Mouse (Mus musculus) lung, adult 2 months (tissue): ENCODE data around the gene Zfp710. TPM values are rescaled to one million over a fixed set of nuclear protein-coding genes. Genes with fewer than 3 reads are reported as not detected.

Source experiments
- DNase-seq: peaks from one replicate; pipeline ENCODE4 v3.0.0; 2022
- H3K4me1 ChIP-seq: fragments of 200-500 bp; 2 replicates; pipeline ENCODE4 v1.6.1; 2011; ENCODE audit warnings: low read length; ENCODE audit not compliant: control insufficient read depth, insufficient read depth
- H3K4me3 ChIP-seq: fragments of 200-500 bp; replicated peaks from 2 replicates; pipeline ENCODE3; 2011; ENCODE audit warnings: low read depth, mild to moderate bottlenecking, control low read depth, low read length; ENCODE audit errors: extremely low read depth
- CTCF ChIP-seq: fragments of 200-500 bp; IDR thresholded peaks from 2 replicates; pipeline ENCODE4 v1.5.1; 2011; ENCODE audit warnings: mild to moderate bottlenecking, low read length, control low read depth; ENCODE audit not compliant: insufficient read depth
- POLR2A ChIP-seq: fragments of 200-500 bp; IDR thresholded peaks from 2 replicates; pipeline ENCODE4 v1.6.1; 2011; ENCODE audit warnings: low read depth, mild to moderate bottlenecking, control low read depth, low read length, borderline replicate concordance; ENCODE audit errors: extremely low read depth
- WGBS: fragments of 180-500 bp; shearing (Covaris S2); methylation state at CpG from one replicate; pipeline ENCODE4 v1.1.7; 2018; 5-methylcytosine and 5-hydroxymethylcytosine counted together
- polyA plus RNA-seq: library from polyadenylated mRNA; depleted of rRNA; stranded (reverse); fragments of >200 nt; gene quantifications from 2 replicates; pipeline ENCODE4 v1.2.3, GENCODE M21; 2012

Gene Zfp710
- polyA plus RNA-seq, 1 experiment = 65.8 TPM

- TF ChIP-seq POLR2A (no peak), CTCF (peak; percentile 40; the same call in 1 of the 2 replicates)
- 45% methylated on average over 2 of the region's 2 CpGs for WGBS
- H3K4me3 ChIP-seq = no peak overlapping the region
- no peak for DNase-seq
- no peaks in the 10 kb centered on the region for H3K4me1 ChIP-seq
Observed at GRCm38 (mm10) chr7:80011470-80011869, 13.1 kb upstream of the Zfp710 start.

- 47% methylated on average over 7 of the region's 7 CpGs for WGBS
- no peak for TF ChIP-seq CTCF
- TF ChIP-seq POLR2A = no peak
- Histone ChIP-seq H3K4me1 (no peaks in the 10 kb centered on the region), H3K4me3 (no peak overlapping the region)
- DNase-seq = no peak
Observed at GRCm38 (mm10) chr7:80013884-80014550, 10.6 kb upstream of the Zfp710 start.

GRCm38 (mm10) chr7:80014826-80015755 lies 9.5 kb upstream of the Zfp710 start:
- DNase-seq = no peak
- no peak overlapping the region for H3K4me3 ChIP-seq
- no peaks in the 10 kb centered on the region for H3K4me1 ChIP-seq
- no peak for TF ChIP-seq CTCF
- 84% methylated on average over 21 of the region's 21 CpGs for WGBS

GRCm38 (mm10) chr7:80018506-80019452 lies 5.8 kb upstream of the Zfp710 start:
- TF ChIP-seq CTCF = no peak
- TF ChIP-seq POLR2A = no peak
- 65% methylated on average over 17 of the region's 17 CpGs for WGBS
- Histone ChIP-seq H3K4me1 (no peaks in the 10 kb centered on the region; the same call in 1 of the 2 replicates), H3K4me3 (no peak overlapping the region)
- DNase-seq = no peak

GRCm38 (mm10) chr7:80023621-80024435 lies 786 bp upstream of the Zfp710 start:
- no peak for DNase-seq
- H3K4me3 ChIP-seq = no peak overlapping the region

GRCm38 (mm10) chr7:80025391-80026117 lies 940 bp downstream of the Zfp710 start:
- peak overlapping the region; percentile 80 for H3K4me3 ChIP-seq
- peaks cover 5% of the 10 kb centered on the region; the same call in 1 of the 2 replicates for H3K4me1 ChIP-seq
- WGBS = 1% methylated on average over 28 of the region's 28 CpGs
- TF ChIP-seq CTCF = no peak
- no peak for TF ChIP-seq POLR2A
- no peak for DNase-seq

More at GRCm38 (mm10) chr7:80023621-80024435, 786 bp upstream of the Zfp710 start:
- TF ChIP-seq CTCF (peak; percentile 66), POLR2A (no peak)
- peaks cover 2% of the 10 kb centered on the region; the same call in 1 of the 2 replicates for H3K4me1 ChIP-seq
- WGBS = 54% methylated on average over 5 of the region's 5 CpGs

- peak; percentile 63 for DNase-seq
- WGBS = 1% methylated on average over 41 of the region's 59 CpGs
- Histone ChIP-seq H3K4me1 (peaks cover 5% of the 10 kb centered on the region; the same call in 1 of the 2 replicates), H3K4me3 (peak overlapping the region; percentile 93)
- TF ChIP-seq POLR2A (peak; percentile 67; the same call in 1 of the 2 replicates), CTCF (no peak)
Observed at GRCm38 (mm10) chr7:80026118-80026989, 1.7 kb downstream of the Zfp710 start.
